ENCODE assay signal across 24 mouse cellular contexts in the genomic region with DNA sequence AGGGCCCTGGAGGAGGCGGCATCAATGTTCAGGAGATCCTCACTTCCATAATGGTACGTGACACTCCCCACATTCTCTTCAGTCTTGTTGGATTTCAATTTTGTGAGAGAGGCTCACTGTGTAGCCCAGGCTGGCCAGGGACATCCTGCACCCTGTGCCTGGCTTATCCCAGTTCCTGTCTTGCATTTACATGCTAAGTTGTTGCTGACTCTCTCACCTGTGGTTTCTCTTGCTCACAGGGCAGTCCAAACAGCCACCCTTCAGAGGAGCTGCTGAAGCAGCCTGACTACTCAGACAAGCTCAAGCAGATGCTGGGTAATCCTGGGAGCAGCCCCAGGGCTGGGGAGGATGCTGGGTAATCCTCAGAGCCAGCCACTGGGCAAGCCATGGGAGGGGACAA. TPM values are rescaled to one million over a fixed set of nuclear protein-coding genes. Genes with fewer than 3 reads are reported as not detected.
DNase-seq lines count a peak whose midpoint lies in the region; ATAC-seq and TF ChIP-seq lines count a peak whose summit lies in the region.
"Had no signal": no experiment of that assay in that cellular context is flagged by ENCODE, and none has a peak within 500 bp of the region (broad histone marks: within the 10 kb centered on the region; RNA-seq: fewer than 3 reads in every experiment).

No protein-coding gene starts in this region.

- intact Hi-C loops in heart, postnatal 36 days (cut with DNase I) = no loop called here
- intact Hi-C loops in heart, postnatal 14 days (cut with DNase I) = no loop called here

- H3K9ac ChIP-seq in heart, embryonic 12.5 days = no peak overlapping the region
- no peak overlapping the region for H3K9ac ChIP-seq in liver, embryonic 12.5 days
- no peak overlapping the region for H3K9ac ChIP-seq in liver, postnatal 0 days (replicated peaks)
- H3K9ac ChIP-seq: embryonic facial prominence, embryonic 13.5 days; embryonic facial prominence, embryonic 15.5 days; forebrain, embryonic 12.5 days had no signal

- no peak overlapping the region for H3K4me2 ChIP-seq in heart, embryonic 12.5 days
- H3K4me2 ChIP-seq in liver, embryonic 12.5 days = no peak overlapping the region
- H3K4me2 ChIP-seq in liver, postnatal 0 days (ENCODE audit: low read depth, low read length) = no peak overlapping the region
- H3K4me2 ChIP-seq: embryonic facial prominence, embryonic 13.5 days; embryonic facial prominence, embryonic 15.5 days; forebrain, embryonic 12.5 days had no signal

- peak; percentile 58 for DNase-seq in heart, adult 11 months
- DNase-seq in heart, postnatal 36 days = no peak
- no peak for DNase-seq in heart, postnatal 14 days
- DNase-seq in liver, postnatal 0 days = no peak
- peak; percentile 13 for DNase-seq in urinary bladder, adult 2 months (ENCODE audit: low spot score)
- no peak for DNase-seq in urinary bladder, postnatal 14 days (ENCODE audit: low spot score)
- DNase-seq: adrenal gland, adult 2 months; adrenal gland, postnatal 10 days; adrenal gland, postnatal 25 days; cerebellum, adult 11 months; cerebellum, adult 18-20 months; cerebellum, adult 8-10 months; cerebellum, postnatal 10 days; cerebellum, postnatal 36 days; embryo, embryonic 11 days had no signal

- H3K4me3 ChIP-seq in heart, embryonic 12.5 days = no peak overlapping the region
- no peak overlapping the region for H3K4me3 ChIP-seq in liver, embryonic 12.5 days
- no peak overlapping the region for H3K4me3 ChIP-seq in liver, postnatal 0 days (ENCODE audit: low read depth, low read length)
- H3K4me3 ChIP-seq: embryonic facial prominence, embryonic 13.5 days; embryonic facial prominence, embryonic 15.5 days; erythroblast, embryonic 14.5 days; forebrain, embryonic 10.5 days; forebrain, embryonic 12.5 days had no signal

- WGBS in heart, embryonic 12.5 days = 95% methylated on average over 2 of the region's 2 CpGs
- WGBS in liver, embryonic 12.5 days (ENCODE audit: insufficient replicate concordance) = 96% methylated on average over 2 of the region's 2 CpGs
- 97% methylated on average over 2 of the region's 2 CpGs for WGBS in liver, postnatal 0 days (ENCODE audit: insufficient replicate concordance)

- TF ChIP-seq EP300 in liver, postnatal 0 days (IDR thresholded peaks at IDR 0.05; ENCODE audit: low read depth) = no peak

- peaks cover 75% of the 10 kb centered on the region for H3K36me3 ChIP-seq in heart, embryonic 12.5 days
- peaks cover 81% of the 10 kb centered on the region for H3K36me3 ChIP-seq in liver, embryonic 12.5 days
- peaks cover 59% of the 10 kb centered on the region for H3K36me3 ChIP-seq in liver, postnatal 0 days (replicated peaks; ENCODE audit: insufficient read depth, low read length)

- no peak overlapping the region for H3K27ac ChIP-seq in heart, embryonic 12.5 days (ENCODE audit: poor library complexity, severe bottlenecking)
- H3K27ac ChIP-seq in liver, embryonic 12.5 days = 0 out of 2 replicates have a peak overlapping the region, but pooled peaks have one; percentile 8
- H3K27ac ChIP-seq in liver, postnatal 0 days (ENCODE audit: low read depth) = no peak overlapping the region
- H3K27ac ChIP-seq: embryonic facial prominence, embryonic 13.5 days; embryonic facial prominence, embryonic 15.5 days; forebrain, embryonic 10.5 days; forebrain, embryonic 12.5 days had no signal

- ATAC-seq in heart, embryonic 12.5 days (ENCODE audit: insufficient number of reproducible peaks, low FRiP score) = peak; percentile 31; the same call in 1 of the 2 replicates
- ATAC-seq in liver, embryonic 12.5 days = no peak
- ATAC-seq in liver, postnatal 0 days = no peak
- ATAC-seq: forebrain, embryonic 14.5 days; forebrain, embryonic 16.5 days had no signal

- no peaks in the 10 kb centered on the region for H3K27me3 ChIP-seq in heart, embryonic 12.5 days (replicated peaks)
- H3K27me3 ChIP-seq in liver, embryonic 12.5 days (replicated peaks) = no peaks in the 10 kb centered on the region
- no peaks in the 10 kb centered on the region for H3K27me3 ChIP-seq in liver, postnatal 0 days (ENCODE audit: insufficient read depth, low read length)
- H3K27me3 ChIP-seq: embryonic facial prominence, embryonic 13.5 days; embryonic facial prominence, embryonic 15.5 days; forebrain, embryonic 12.5 days had no signal

- TF ChIP-seq CTCF in liver, postnatal 0 days (IDR thresholded peaks at IDR 0.05; ENCODE audit: low read depth) = no peak

- no peaks in the 10 kb centered on the region for H3K9me3 ChIP-seq in heart, embryonic 12.5 days (replicated peaks)
- no peaks in the 10 kb centered on the region for H3K9me3 ChIP-seq in liver, embryonic 12.5 days (replicated peaks)
- no peaks in the 10 kb centered on the region for H3K9me3 ChIP-seq in liver, postnatal 0 days (ENCODE audit: low read length)
- H3K9me3 ChIP-seq: embryonic facial prominence, embryonic 13.5 days; embryonic facial prominence, embryonic 15.5 days; forebrain, embryonic 10.5 days; forebrain, embryonic 12.5 days had no signal

- H3K4me1 ChIP-seq in heart, embryonic 12.5 days (replicated peaks) = peaks cover 9% of the 10 kb centered on the region; the same call in 1 of the 2 replicates
- peaks cover 46% of the 10 kb centered on the region for H3K4me1 ChIP-seq in liver, embryonic 12.5 days
- H3K4me1 ChIP-seq in liver, postnatal 0 days (ENCODE audit: insufficient read depth) = peaks cover 9% of the 10 kb centered on the region
- H3K4me1 ChIP-seq: embryonic facial prominence, embryonic 13.5 days; embryonic facial prominence, embryonic 15.5 days; forebrain, embryonic 10.5 days; forebrain, embryonic 12.5 days had no signal

RNA-seq across cellular contexts. Expression of gene Ppp1r10, which starts 13.3 kb away (rescaled TPM):
- total RNA-seq in heart, postnatal 36 days (2021) = 10 to 100 TPM; 22.6 to 44.3 TPM
- 35.8 and 39.6 TPM in 2 replicates for polyA plus RNA-seq in heart, embryonic 12.5 days (2016; fragmentation: Nextera tagmentation; extraction: Ambion mirVana)
- total RNA-seq in heart, postnatal 14 days (2021) = 10 to 100 TPM; 43.4 to 49.0 TPM
- polyA plus RNA-seq in liver, embryonic 12.5 days (2016; fragmentation: Nextera tagmentation; extraction: Ambion mirVana) = 29.0 and 32.8 TPM in 2 replicates
- polyA plus RNA-seq in liver, postnatal 0 days (2015; fragmentation: Nextera tagmentation; extraction: Ambion mirVana) = 10.0 and 15.9 TPM in 2 replicates
- 25.8 and 26.0 TPM in 2 replicates for polyA plus RNA-seq in urinary bladder, adult 2 months (2012; rRNA removed)

RNA-seq across cellular contexts. Expression of gene Mrps18b, which starts 13.3 kb away (rescaled TPM):
- 10 to 100 TPM; 51.6 to 53.4 TPM for total RNA-seq in heart, postnatal 36 days (2021)
- polyA plus RNA-seq in heart, embryonic 12.5 days (2016; fragmentation: Nextera tagmentation; extraction: Ambion mirVana) = 63.4 and 72.7 TPM in 2 replicates
- total RNA-seq in heart, postnatal 14 days (2021) = 10 to 100 TPM; 47.9 to 49.0 TPM
- 113 and 123 TPM in 2 replicates for polyA plus RNA-seq in liver, embryonic 12.5 days (2016; fragmentation: Nextera tagmentation; extraction: Ambion mirVana)
- 81.2 and 82.4 TPM in 2 replicates for polyA plus RNA-seq in liver, postnatal 0 days (2015; fragmentation: Nextera tagmentation; extraction: Ambion mirVana)
- 77.9 and 90.8 TPM in 2 replicates for polyA plus RNA-seq in urinary bladder, adult 2 months (2012; rRNA removed)

RNA-seq across cellular contexts. Expression of gene Atat1, which starts 19.7 kb away (rescaled TPM):
- 1 to 10 TPM; 6.6 to 6.8 TPM for total RNA-seq in heart, postnatal 36 days (2021)
- 56.0 and 56.4 TPM in 2 replicates for polyA plus RNA-seq in heart, embryonic 12.5 days (2016; fragmentation: Nextera tagmentation; extraction: Ambion mirVana)
- total RNA-seq in heart, postnatal 14 days (2021) = 1 to 10 TPM; 7.7 to 9.5 TPM
- polyA plus RNA-seq in liver, embryonic 12.5 days (2016; fragmentation: Nextera tagmentation; extraction: Ambion mirVana) = 15.0 and 16.8 TPM in 2 replicates
- 3.4 and 4.8 TPM in 2 replicates for polyA plus RNA-seq in liver, postnatal 0 days (2015; fragmentation: Nextera tagmentation; extraction: Ambion mirVana)
- polyA plus RNA-seq in urinary bladder, adult 2 months (2012; rRNA removed) = 45.9 and 58.8 TPM in 2 replicates

RNA-seq across cellular contexts. Expression of gene 2310061I04Rik, which starts 32.3 kb away (rescaled TPM):
- 100 to 1,000 TPM; 109 to 112 TPM for total RNA-seq in heart, postnatal 36 days (2021)
- 25.6 and 26.2 TPM in 2 replicates for polyA plus RNA-seq in heart, embryonic 12.5 days (2016; fragmentation: Nextera tagmentation; extraction: Ambion mirVana)
- 10 to 100 TPM; 83.9 to 89.3 TPM for total RNA-seq in heart, postnatal 14 days (2021)
- 20.2 and 20.9 TPM in 2 replicates for polyA plus RNA-seq in liver, embryonic 12.5 days (2016; fragmentation: Nextera tagmentation; extraction: Ambion mirVana)
- polyA plus RNA-seq in liver, postnatal 0 days (2015; fragmentation: Nextera tagmentation; extraction: Ambion mirVana) = 15.6 and 16.9 TPM in 2 replicates
- 29.6 and 35.9 TPM in 2 replicates for polyA plus RNA-seq in urinary bladder, adult 2 months (2012; rRNA removed)

RNA-seq across cellular contexts. Expression of gene Abcf1, which starts 40.0 kb away (rescaled TPM):
- total RNA-seq in heart, postnatal 36 days (2021) = 10 to 100 TPM; 69.8 to 73.4 TPM
- polyA plus RNA-seq in heart, embryonic 12.5 days (2016; fragmentation: Nextera tagmentation; extraction: Ambion mirVana) = 73.9 and 76.5 TPM in 2 replicates
- total RNA-seq in heart, postnatal 14 days (2021) = 10 to 100 TPM; 65.2 TPM
- polyA plus RNA-seq in liver, embryonic 12.5 days (2016; fragmentation: Nextera tagmentation; extraction: Ambion mirVana) = 90.2 and 90.5 TPM in 2 replicates
- 37.8 and 47.7 TPM in 2 replicates for polyA plus RNA-seq in liver, postnatal 0 days (2015; fragmentation: Nextera tagmentation; extraction: Ambion mirVana)
- 58.4 and 74.6 TPM in 2 replicates for polyA plus RNA-seq in urinary bladder, adult 2 months (2012; rRNA removed)

Comparison
In these comparisons a context has a peak if more than half of its experiments do, and no peak if none do; other contexts are left out.
1. DNase-seq: peak in heart, adult 11 months (single experiment) and urinary bladder, adult 2 months (single experiment); none in heart, postnatal 36 days (0 of 2), heart, postnatal 14 days (0 of 2), liver, postnatal 0 days (single experiment) and urinary bladder, postnatal 14 days (single experiment).